10 mouse cellular contexts compared by ENCODE assay signal in genomic region chr1:184998161-184998560, GRCm38 (mm10). TPM values are rescaled to one million over a fixed set of nuclear protein-coding genes. Genes with fewer than 3 reads are reported as not detected.
A peak's percentile ranks its signal among the peaks of the same experiment; 100 is the strongest.
DNase-seq lines count a peak whose midpoint lies in the region; ATAC-seq lines count a peak whose summit lies in the region.
"Had no signal": no experiment of that assay in that cellular context is flagged by ENCODE, and none has a peak within 500 bp of the region (broad histone marks: within the 10 kb centered on the region; RNA-seq: fewer than 3 reads in every experiment).

No protein-coding gene starts in this region.

- H3K27me3 ChIP-seq in lung, embryonic 15.5 days = peaks cover 5% of the 10 kb centered on the region
- H3K27me3 ChIP-seq in intestine, embryonic 14.5 days (replicated peaks; ENCODE audit: control insufficient read depth, insufficient read depth, low read length) = no peaks in the 10 kb centered on the region
- H3K27me3 ChIP-seq in neural tube, embryonic 15.5 days (replicated peaks) = no peaks in the 10 kb centered on the region

- no peak overlapping the region for H3K27ac ChIP-seq in lung, embryonic 15.5 days
- H3K27ac ChIP-seq in intestine, embryonic 14.5 days (ENCODE audit: low read depth) = no peak overlapping the region
- H3K27ac ChIP-seq in neural tube, embryonic 15.5 days (replicated peaks) = peak overlapping the region; percentile 94

- no peaks in the 10 kb centered on the region for H3K9me3 ChIP-seq in lung, embryonic 15.5 days
- no peaks in the 10 kb centered on the region for H3K9me3 ChIP-seq in intestine, embryonic 14.5 days (ENCODE audit: control insufficient read depth, low read length)
- no peaks in the 10 kb centered on the region for H3K9me3 ChIP-seq in neural tube, embryonic 15.5 days (replicated peaks)
- H3K9me3 ChIP-seq: megakaryocyte, embryonic 14.5 days had no signal

- H3K9ac ChIP-seq in lung, embryonic 15.5 days = no peak overlapping the region
- H3K9ac ChIP-seq in intestine, embryonic 14.5 days (ENCODE audit: low read length) = no peak overlapping the region
- H3K9ac ChIP-seq in neural tube, embryonic 15.5 days (replicated peaks) = peak overlapping the region; percentile 94

- no peaks in the 10 kb centered on the region for H3K36me3 ChIP-seq in lung, embryonic 15.5 days
- no peaks in the 10 kb centered on the region for H3K36me3 ChIP-seq in intestine, embryonic 14.5 days (ENCODE audit: control insufficient read depth, insufficient read depth, low read length)
- H3K36me3 ChIP-seq in neural tube, embryonic 15.5 days = no peaks in the 10 kb centered on the region

- H3K4me3 ChIP-seq in lung, embryonic 15.5 days = peak overlapping the region; percentile 13; the same call in 1 of the 2 replicates
- H3K4me3 ChIP-seq in intestine, embryonic 14.5 days (ENCODE audit: low read depth, low read length) = peak overlapping the region; percentile 73
- peak overlapping the region; percentile 85 for H3K4me3 ChIP-seq in neural tube, embryonic 15.5 days (replicated peaks)
- H3K4me3 ChIP-seq: megakaryocyte, embryonic 14.5 days had no signal

- H3K4me1 ChIP-seq in lung, embryonic 15.5 days = peaks cover 10% of the 10 kb centered on the region
- peaks cover 8% of the 10 kb centered on the region; the same call in 1 of the 2 replicates for H3K4me1 ChIP-seq in intestine, embryonic 14.5 days (replicated peaks; ENCODE audit: control insufficient read depth, insufficient read depth, low read length)
- peaks cover 32% of the 10 kb centered on the region for H3K4me1 ChIP-seq in neural tube, embryonic 15.5 days

- WGBS in lung, embryonic 15.5 days = 56% methylated on average over 9 of the region's 9 CpGs
- WGBS in intestine, embryonic 14.5 days = 60% methylated on average over 9 of the region's 9 CpGs
- WGBS in neural tube, embryonic 15.5 days = 12% methylated on average over 9 of the region's 9 CpGs

- peak overlapping the region; percentile 81 for H3K4me2 ChIP-seq in lung, embryonic 15.5 days
- peak overlapping the region; percentile 75 for H3K4me2 ChIP-seq in intestine, embryonic 14.5 days (ENCODE audit: low read length)
- peak overlapping the region; percentile 68 for H3K4me2 ChIP-seq in neural tube, embryonic 15.5 days

- ATAC-seq in lung, embryonic 15.5 days (ENCODE audit: borderline replicate concordance, extremely low read depth, low FRiP score, low TSS enrichment) = no peak
- ATAC-seq in intestine, embryonic 14.5 days (replicated peaks; ENCODE audit: low FRiP score, low TSS enrichment, low read depth) = no peak
- no peak for ATAC-seq in neural tube, embryonic 15.5 days (ENCODE audit: low FRiP score)

- DNase-seq in embryo, embryonic 10.5 days (ENCODE audit: low spot score) = peak; percentile 18
- DNase-seq in embryo, embryonic 11 days = no peak
- DNase-seq in lung, adult 18-20 months = no peak
- DNase-seq in intestine, embryonic 14.5 days (ENCODE audit: low spot score) = peak; percentile 53
- DNase-seq in left cerebral cortex, adult 9 months (ENCODE audit: low spot score in 2 of 2) = no peak
- DNase-seq in MN1 (ENCODE audit: low spot score) = no peak
- DNase-seq: kidney, postnatal 10 days had no signal

RNA-seq across cellular contexts. Expression of gene Mark1, which starts 1.2 kb away (rescaled TPM):
- polyA plus RNA-seq in lung, embryonic 15.5 days (2015; fragmentation: Nextera tagmentation; extraction: Ambion mirVana) = 2.2 and 2.7 TPM in 2 replicates
- polyA plus RNA-seq in intestine, embryonic 14.5 days (2014; fragmentation: Nextera tagmentation; extraction: Ambion mirVana) = 2.6 and 3.3 TPM in 2 replicates
- polyA plus RNA-seq in neural tube, embryonic 15.5 days (2015; fragmentation: Nextera tagmentation; extraction: Ambion mirVana) = 11.0 and 13.5 TPM in 2 replicates

Comparison
In these comparisons a context has a peak if more than half of its experiments do, and no peak if none do; other contexts are left out.
1. DNase-seq: peak in embryo, embryonic 10.5 days (single experiment) and intestine, embryonic 14.5 days (single experiment); none in embryo, embryonic 11 days (single experiment), lung, adult 18-20 months (0 of 2), left cerebral cortex, adult 9 months (0 of 2) and MN1 (single experiment).
2. H3K4me3 ChIP-seq: peak in every context shown above with its lines; median percentile 85 in neural tube, embryonic 15.5 days; 73 in intestine, embryonic 14.5 days; 13 in lung, embryonic 15.5 days.
3. Peak in every context shown above with its lines, with median percentiles within 50 percentile points of each other: H3K4me2 ChIP-seq.